Mouse (Mus musculus): ENCODE data around the gene Kcnk5.

Kcnk5 gene

GRCm38 (mm10) chr14:20110945-20111344 lies 70.7 kb downstream of the Kcnk5 start:
- no peak for DNase-seq

- DNase-seq: no peak
These were observed 75.3 kb downstream of the Kcnk5 start for GRCm38 (mm10) chr14:20106271-20106670.

- DNase-seq: no peak
These were observed 78.4 kb downstream of the Kcnk5 start for GRCm38 (mm10) chr14:20103207-20103606.

- DNase-seq: no peak
These were observed 83.5 kb downstream of the Kcnk5 start for GRCm38 (mm10) chr14:20098061-20098460.

GRCm38 (mm10) chr14:20094942-20095341 lies 86.7 kb downstream of the Kcnk5 start:
- DNase-seq: no peak

GRCm38 (mm10) chr14:20093493-20093892 lies 88.1 kb downstream of the Kcnk5 start:
- DNase-seq: no peak

All from right cerebral cortex, postnatal 25 days (tissue).